Mouse (Mus musculus): ENCODE data around the gene Nxpe2. TPM values are rescaled to one million over a fixed set of nuclear protein-coding genes. Genes with fewer than 3 reads are reported as not detected.

The Nxpe2 gene
- 4.3 TPM for total RNA-seq (2023)

GRCm38 (mm10) chr9:48353148-48353698 lies at the start of gene Nxpe2:
Gene Nxpe2 (minus strand): TSS chr9:48353454.

Other genes with a start within 250 kb of the Nxpe2 start
- gene Nxpe4, start 191.4 kb downstream of the Nxpe2 start, total RNA-seq (2023) = 10.8 TPM
- gene Rexo2, start 127.2 kb upstream of the Nxpe2 start, total RNA-seq (2023) = 84.9 TPM
- gene Rbm7, start 141.8 kb upstream of the Nxpe2 start, total RNA-seq (2023) = 108 TPM
- 20.5 TPM for gene Gm5617, start 142.0 kb upstream of the Nxpe2 start, total RNA-seq (2023)